Mouse (Mus musculus): ENCODE measurements around the gene Lrrc8a. TPM values are rescaled to one million over a fixed set of nuclear protein-coding genes. Genes with fewer than 3 reads are reported as not detected.

Lrrc8a gene
- polyA plus RNA-seq, 1 experiment from 2014 or later = 40.3 TPM

DNA sequence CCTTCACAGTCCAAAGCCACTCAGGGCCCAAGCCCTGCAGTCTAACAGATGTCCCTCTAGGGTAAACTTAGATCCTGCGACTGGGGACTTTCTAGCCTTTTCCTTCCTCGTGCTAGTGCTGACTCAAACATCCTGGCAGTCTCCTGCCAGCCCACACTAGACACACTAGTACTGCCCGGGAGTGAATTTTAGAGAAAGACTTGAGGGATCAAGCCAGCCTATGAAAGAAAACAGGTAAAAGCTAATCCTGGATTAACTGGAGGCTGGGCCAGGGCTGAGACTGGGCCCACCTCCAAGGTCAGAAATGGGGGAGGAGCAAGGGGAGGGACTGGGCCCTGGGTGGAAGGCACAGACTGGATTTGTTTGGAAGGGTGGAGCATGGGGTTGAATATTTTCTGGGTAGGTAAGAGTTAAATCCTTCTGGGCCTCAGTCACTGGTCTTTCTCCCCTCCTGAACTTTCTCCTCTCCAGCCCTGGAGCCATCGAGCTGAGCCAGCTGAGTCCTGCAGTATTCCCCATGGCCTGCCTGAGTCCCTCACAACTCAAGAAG, 29.0 kb downstream of the Lrrc8a start:
- no peak overlapping the region for H3K4me2 ChIP-seq (replicated peaks)
- peaks cover 23% of the 10 kb centered on the region for H3K4me1 ChIP-seq
- no peak overlapping the region; the same call in 1 of the 2 replicates for H3K9ac ChIP-seq (replicated peaks)
- no peak for ATAC-seq (ENCODE audit: low FRiP score, low read depth)
- WGBS = 13% methylated on average over 4 of the region's 4 CpGs
- H3K4me3 ChIP-seq = no peak overlapping the region
- H3K36me3 ChIP-seq = peaks cover 33% of the 10 kb centered on the region
- peak overlapping the region; percentile 73 for H3K27ac ChIP-seq (replicated peaks)
- no peaks in the 10 kb centered on the region for H3K27me3 ChIP-seq
- H3K9me3 ChIP-seq = no peaks in the 10 kb centered on the region

GRCm38 (mm10) chr2:30267466-30267865, 30.0 kb downstream of the Lrrc8a start:
- Histone ChIP-seq H3K4me1 (peaks cover 23% of the 10 kb centered on the region), H3K4me3 (no peak overlapping the region), H3K36me3 (peaks cover 23% of the 10 kb centered on the region), H3K9ac (replicated peaks) (no peak overlapping the region), H3K27me3 (no peaks in the 10 kb centered on the region), H3K9me3 (no peaks in the 10 kb centered on the region), H3K4me2 (replicated peaks) (no peak overlapping the region), H3K27ac (replicated peaks) (no peak overlapping the region)
- no peak for ATAC-seq (ENCODE audit: low FRiP score, low read depth)
- 93% methylated on average over 2 of the region's 2 CpGs for WGBS

DNA sequence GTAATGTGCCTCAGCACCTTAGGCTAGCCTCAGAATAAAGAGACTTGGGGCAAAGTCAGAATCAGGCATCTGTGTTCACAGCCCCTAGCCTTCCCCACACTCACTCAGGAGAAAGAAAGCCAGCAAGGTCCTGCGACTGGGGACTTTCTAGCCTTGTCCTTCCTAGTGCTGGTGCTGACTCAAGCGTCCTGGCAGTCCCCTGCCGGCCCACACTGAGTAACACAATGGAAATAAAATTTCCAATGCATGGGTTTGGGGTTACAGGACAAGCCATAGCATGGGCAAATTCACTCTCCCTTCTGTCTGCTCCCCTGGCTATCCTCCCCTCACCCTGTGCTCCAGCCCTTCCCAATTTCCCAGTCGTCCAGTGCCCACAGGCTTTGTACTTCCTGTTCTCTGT, 30.9 kb downstream of the Lrrc8a start:
- no peaks in the 10 kb centered on the region for H3K27me3 ChIP-seq
- H3K9ac ChIP-seq (replicated peaks) = no peak overlapping the region
- H3K4me1 ChIP-seq = peaks cover 23% of the 10 kb centered on the region
- no peak overlapping the region for H3K4me2 ChIP-seq (replicated peaks)
- H3K4me3 ChIP-seq = no peak overlapping the region
- H3K9me3 ChIP-seq = no peaks in the 10 kb centered on the region
- H3K36me3 ChIP-seq = peaks cover 19% of the 10 kb centered on the region
- WGBS = 68% methylated on average over 4 of the region's 4 CpGs
- no peak for ATAC-seq (ENCODE audit: low FRiP score, low read depth)
- H3K27ac ChIP-seq (replicated peaks) = no peak overlapping the region

- no peak overlapping the region for H3K9ac ChIP-seq (replicated peaks)
- H3K4me1 ChIP-seq = peaks cover 23% of the 10 kb centered on the region
- no peak overlapping the region for H3K4me2 ChIP-seq (replicated peaks)
- no peak for ATAC-seq (ENCODE audit: low FRiP score, low read depth)
- H3K27ac ChIP-seq (replicated peaks) = 0 out of 2 replicates have a peak overlapping the region, but pooled peaks have one; percentile 8
- H3K36me3 ChIP-seq = peaks cover 8% of the 10 kb centered on the region
- 89% methylated on average over 17 of the region's 17 CpGs for WGBS
- H3K27me3 ChIP-seq = no peaks in the 10 kb centered on the region
- no peaks in the 10 kb centered on the region for H3K9me3 ChIP-seq
- H3K4me3 ChIP-seq = no peak overlapping the region
These were observed 31.9 kb downstream of the Lrrc8a start for GRCm38 (mm10) chr2:30269241-30269990.

DNA sequence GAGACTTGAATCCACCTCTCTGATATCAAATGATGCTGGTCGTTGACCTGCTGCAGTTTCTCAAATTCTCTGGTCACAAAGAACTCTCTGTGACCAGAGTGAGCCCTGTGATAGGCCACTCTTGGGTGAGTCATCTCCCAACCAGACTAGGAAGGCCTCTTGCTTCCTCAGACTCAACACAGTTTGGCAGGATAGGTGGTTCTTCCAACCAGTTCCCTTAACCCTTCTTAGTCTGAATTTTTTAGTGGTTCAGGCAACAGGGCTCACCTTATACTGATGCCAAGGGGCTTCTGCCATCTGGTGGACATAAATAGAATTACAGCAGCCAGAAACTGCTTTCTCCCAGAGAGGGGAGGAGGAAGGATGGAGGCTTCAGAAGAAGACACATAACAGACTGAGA, 32.6 kb downstream of the Lrrc8a start:
- Histone ChIP-seq H3K27me3 (no peaks in the 10 kb centered on the region), H3K4me3 (no peak overlapping the region), H3K4me1 (peaks cover 18% of the 10 kb centered on the region), H3K9me3 (no peaks in the 10 kb centered on the region), H3K36me3 (peaks cover 1% of the 10 kb centered on the region), H3K4me2 (replicated peaks) (no peak overlapping the region), H3K9ac (replicated peaks) (no peak overlapping the region), H3K27ac (replicated peaks) (no peak overlapping the region)
- no peak for ATAC-seq (ENCODE audit: low FRiP score, low read depth)
- WGBS = 65% methylated on average over 1 of the region's 1 CpGs

DNA sequence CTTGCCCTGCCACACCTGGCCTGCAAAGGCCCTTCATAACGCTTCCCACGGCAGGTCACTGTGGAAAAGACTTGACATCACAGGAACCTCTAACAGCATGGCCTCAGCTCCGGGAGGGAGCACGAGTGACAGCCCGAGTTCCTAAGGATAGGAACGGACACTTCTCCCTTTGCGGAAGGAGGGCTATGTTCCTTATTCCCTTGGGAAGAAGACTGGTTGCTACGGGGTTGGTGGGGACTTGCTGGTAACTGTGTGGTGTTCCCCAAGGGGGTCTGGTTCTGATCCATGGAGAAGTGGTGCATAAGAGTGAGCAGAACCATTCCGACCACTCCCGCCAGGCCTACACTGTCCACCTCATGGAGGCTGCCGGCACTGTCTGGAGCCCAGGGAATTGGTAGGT, 43.2 kb downstream of the Lrrc8a start, which contains the start of gene Gm28038:
Gene Gm28038, plus strand, starts transcription at position 301 of the 400 bp plus-strand sequence.
- Histone ChIP-seq H3K27ac (replicated peaks) (no peak within 1 kb of the TSS), H3K4me1 (peaks cover 9% of the 10 kb centered on the region), H3K4me2 (replicated peaks) (no peak within 1 kb of the TSS), H3K4me3 (no peak within 1 kb of the TSS), H3K27me3 (no peaks in the 10 kb centered on the region), H3K9me3 (no peaks in the 10 kb centered on the region), H3K36me3 (no peaks in the 10 kb centered on the region; the same call in 1 of the 2 replicates), H3K9ac (replicated peaks) (no peak within 1 kb of the TSS)
- WGBS = 91% methylated on average over 11 of the region's 11 CpGs
- no peak for ATAC-seq (ENCODE audit: low FRiP score, low read depth)

DNA sequence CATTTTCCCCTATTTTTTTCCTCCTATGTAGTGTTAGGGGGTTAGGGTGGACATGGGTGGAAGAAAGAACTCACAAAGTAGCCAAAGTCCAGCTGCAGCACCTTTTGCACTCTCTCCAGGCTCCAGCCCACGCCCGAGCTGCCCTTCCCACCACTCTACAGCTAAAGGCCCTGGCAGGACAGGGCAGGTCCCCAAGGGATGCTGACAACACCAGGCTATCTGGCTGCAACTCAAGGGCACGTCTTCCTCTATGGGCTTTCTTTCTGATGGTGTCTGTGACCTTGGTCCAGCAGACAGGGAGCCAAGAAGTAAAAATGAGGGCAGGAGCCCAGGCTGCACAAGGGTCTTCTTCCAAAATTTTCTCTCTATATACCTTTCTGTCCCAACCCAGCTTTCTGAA, 44.1 kb downstream of the Lrrc8a start:
- Histone ChIP-seq H3K9me3 (no peaks in the 10 kb centered on the region), H3K27ac (replicated peaks) (no peak overlapping the region), H3K27me3 (no peaks in the 10 kb centered on the region), H3K9ac (replicated peaks) (no peak overlapping the region), H3K4me2 (replicated peaks) (no peak overlapping the region), H3K4me3 (no peak overlapping the region), H3K36me3 (no peaks in the 10 kb centered on the region; the same call in 1 of the 2 replicates), H3K4me1 (peaks cover 11% of the 10 kb centered on the region)
- no peak for ATAC-seq (ENCODE audit: low FRiP score, low read depth)
- WGBS = 79% methylated on average over 3 of the region's 3 CpGs

DNA sequence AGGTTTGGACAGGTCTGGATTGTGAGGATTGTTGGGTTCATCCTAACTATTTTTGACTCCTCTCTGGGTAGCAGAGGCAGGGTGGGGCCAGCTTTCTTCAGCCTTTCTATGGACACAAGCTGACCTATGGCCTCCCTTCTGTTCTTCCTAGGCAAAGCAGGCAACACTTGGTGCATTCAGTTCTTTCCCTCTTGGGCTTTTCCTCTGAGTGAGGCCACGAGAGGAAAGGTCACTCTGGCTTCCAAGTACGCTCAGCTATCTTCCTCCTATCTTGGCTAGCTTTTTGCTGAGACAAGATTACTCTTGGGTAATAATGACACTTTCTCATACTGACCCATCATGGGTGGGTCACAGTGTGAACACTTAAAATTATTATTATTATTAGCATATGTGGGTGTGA, 45.7 kb downstream of the Lrrc8a start:
- H3K27ac ChIP-seq (replicated peaks) = no peak overlapping the region
- no peak overlapping the region for H3K4me2 ChIP-seq (replicated peaks)
- H3K27me3 ChIP-seq = no peaks in the 10 kb centered on the region
- H3K9me3 ChIP-seq = no peaks in the 10 kb centered on the region
- H3K4me1 ChIP-seq = peaks cover 22% of the 10 kb centered on the region
- no peak overlapping the region for H3K9ac ChIP-seq (replicated peaks)
- no peak for ATAC-seq (ENCODE audit: low FRiP score, low read depth)
- WGBS = 85% methylated on average over 2 of the region's 2 CpGs
- no peak overlapping the region for H3K4me3 ChIP-seq
- no peaks in the 10 kb centered on the region; the same call in 1 of the 2 replicates for H3K36me3 ChIP-seq

GRCm38 (mm10) chr2:30285004-30285403, 47.5 kb downstream of the Lrrc8a start:
- Histone ChIP-seq H3K27me3 (no peaks in the 10 kb centered on the region), H3K27ac (replicated peaks) (no peak overlapping the region), H3K4me1 (peaks cover 22% of the 10 kb centered on the region), H3K36me3 (peaks cover 3% of the 10 kb centered on the region; the same call in 1 of the 2 replicates), H3K9me3 (no peaks in the 10 kb centered on the region), H3K9ac (replicated peaks) (no peak overlapping the region), H3K4me3 (peak overlapping the region; percentile 95), H3K4me2 (replicated peaks) (peak overlapping the region; percentile 99)
- ATAC-seq (ENCODE audit: low FRiP score, low read depth) = no peak
- WGBS = 93% methylated on average over 5 of the region's 5 CpGs

GRCm38 (mm10) chr2:30285416-30286181, 48.1 kb downstream of the Lrrc8a start:
- ATAC-seq (ENCODE audit: low FRiP score, low read depth) = peak; percentile 59
- Histone ChIP-seq H3K4me3 (peak overlapping the region; percentile 95), H3K36me3 (peaks cover 3% of the 10 kb centered on the region; the same call in 1 of the 2 replicates), H3K9ac (replicated peaks) (peak overlapping the region; percentile 86), H3K9me3 (no peaks in the 10 kb centered on the region), H3K27ac (replicated peaks) (no peak overlapping the region), H3K4me1 (peaks cover 22% of the 10 kb centered on the region), H3K27me3 (no peaks in the 10 kb centered on the region), H3K4me2 (replicated peaks) (peak overlapping the region; percentile 99)
- WGBS = 14% methylated on average over 38 of the region's 38 CpGs

DNA sequence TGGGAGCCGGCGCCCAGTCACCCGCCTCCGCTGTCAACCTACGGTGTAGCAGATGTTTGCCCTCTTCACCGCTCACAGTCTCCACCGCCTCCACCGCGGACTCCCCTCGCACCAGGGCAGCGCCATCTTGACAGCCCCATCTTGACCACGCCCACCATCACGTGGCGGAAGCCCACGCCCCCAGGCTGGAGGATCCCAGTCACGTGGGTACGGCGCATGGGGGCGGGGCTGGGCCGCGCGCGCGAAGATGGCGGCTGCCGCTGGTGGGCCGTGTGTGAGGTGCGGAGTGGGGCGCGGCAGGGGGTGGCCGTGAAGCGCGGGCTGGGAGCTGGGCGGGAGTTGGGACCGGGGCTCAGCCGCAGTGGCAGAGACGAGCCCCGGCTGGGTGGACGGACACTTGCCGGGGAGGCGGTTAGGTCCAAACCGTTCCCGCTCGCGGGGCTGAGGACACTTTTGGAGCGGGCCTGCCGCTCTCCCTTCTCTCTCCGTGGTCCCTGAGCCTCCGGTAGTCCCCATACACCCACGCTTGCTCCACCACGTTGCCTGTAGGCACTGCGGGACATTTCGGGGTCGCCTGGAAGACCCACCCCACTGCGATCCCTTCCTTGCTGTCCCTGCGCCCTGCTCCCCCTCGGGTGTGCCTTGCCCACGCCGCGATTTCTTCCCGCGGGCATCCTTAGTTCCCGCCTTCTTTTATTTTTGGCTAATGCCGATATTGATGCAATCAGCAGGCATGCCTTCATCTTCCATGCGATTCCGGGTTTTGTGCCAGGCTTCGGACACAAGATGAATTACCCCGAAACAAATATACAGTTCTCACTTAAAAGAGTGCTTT, 48.9 kb downstream of the Lrrc8a start, which contains the start of the genes Dolk and Nup188:
Gene Dolk, minus strand, starts transcription at position 143 of the 835 bp plus-strand sequence.
Gene Nup188, plus strand, starts transcription at position 206 of the 835 bp plus-strand sequence.
- Histone ChIP-seq H3K9me3 (no peaks in the 10 kb centered on the region), H3K27me3 (no peaks in the 10 kb centered on the region), H3K36me3 (peaks cover 3% of the 10 kb centered on the region; the same call in 1 of the 2 replicates), H3K4me1 (peaks cover 22% of the 10 kb centered on the region), H3K4me2 (replicated peaks) (peak within 1 kb of the TSS; percentile 99), H3K27ac (replicated peaks) (peak within 1 kb of the TSS; percentile 57), H3K9ac (replicated peaks) (peak within 1 kb of the TSS; percentile 86), H3K4me3 (peak within 1 kb of the TSS; percentile 95)
- WGBS = under 1% methylated on average over 58 of the region's 68 CpGs
- ATAC-seq (ENCODE audit: low FRiP score, low read depth) = peak; percentile 94

Measured in midbrain, embryonic 12.5 days (tissue).